Mouse (Mus musculus) neural tube, embryonic 12.5 days (tissue): ENCODE data around the gene Ghrhr. TPM values are rescaled to one million over a fixed set of nuclear protein-coding genes. Genes with fewer than 3 reads are reported as not detected.

ENCODE experiments used
- ATAC-seq: fragments of 200-750 bp; cut with Nextera tagmentation; 2 replicates; pipeline ENCODE4 v1.8.0; 2017; ENCODE audit warnings: low read depth, mild to moderate bottlenecking, moderate TSS enrichment, moderate library complexity; ENCODE audit not compliant: low FRiP score
- H3K27ac ChIP-seq: fragments of 300-500 bp; sonication (generic); 2 replicates; pipeline ENCODE4 v1.5.1; 2016
- H3K27me3 ChIP-seq: fragments of 300-500 bp; sonication (generic); replicated peaks from 2 replicates; pipeline ENCODE4 v1.6.1; 2016; ENCODE audit warnings: mild to moderate bottlenecking
- H3K36me3 ChIP-seq: fragments of 300-500 bp; sonication (generic); 2 replicates; pipeline ENCODE4 v1.6.1; 2016; ENCODE audit warnings: mild to moderate bottlenecking
- H3K4me1 ChIP-seq: fragments of 300-500 bp; sonication (generic); 2 replicates; pipeline ENCODE4 v1.6.1; 2016
- H3K4me2 ChIP-seq: fragments of 300-500 bp; sonication (generic); replicated peaks from 2 replicates; pipeline ENCODE4 v1.6.1; 2016; ENCODE audit warnings: mild to moderate bottlenecking
- H3K4me3 ChIP-seq: fragments of 300-500 bp; sonication (generic); 2 replicates; pipeline ENCODE4 v1.5.1; 2016
- H3K9ac ChIP-seq: fragments of 300-500 bp; sonication (generic); 2 replicates; pipeline ENCODE4 v1.6.1; 2016; ENCODE audit warnings: mild to moderate bottlenecking
- H3K9me3 ChIP-seq: fragments of 300-500 bp; sonication (generic); 2 replicates; pipeline ENCODE4 v1.6.1; 2016; ENCODE audit warnings: mild to moderate bottlenecking
- WGBS: fragments of 180-500 bp; shearing (Covaris S2); methylation state at CpG from one replicate; pipeline ENCODE4 v1.1.7; 2016; 5-methylcytosine and 5-hydroxymethylcytosine counted together
- polyA plus RNA-seq: library from polyadenylated mRNA; unstranded; fragments of >200 nt; fragmentation: Nextera tagmentation; extraction: Ambion mirVana; gene quantifications from 2 replicates; pipeline ENCODE4 v1.2.1, GENCODE M21; 2016

Gene Ghrhr
- polyA plus RNA-seq, 1 experiment from 2014 or later: not detected

DNA sequence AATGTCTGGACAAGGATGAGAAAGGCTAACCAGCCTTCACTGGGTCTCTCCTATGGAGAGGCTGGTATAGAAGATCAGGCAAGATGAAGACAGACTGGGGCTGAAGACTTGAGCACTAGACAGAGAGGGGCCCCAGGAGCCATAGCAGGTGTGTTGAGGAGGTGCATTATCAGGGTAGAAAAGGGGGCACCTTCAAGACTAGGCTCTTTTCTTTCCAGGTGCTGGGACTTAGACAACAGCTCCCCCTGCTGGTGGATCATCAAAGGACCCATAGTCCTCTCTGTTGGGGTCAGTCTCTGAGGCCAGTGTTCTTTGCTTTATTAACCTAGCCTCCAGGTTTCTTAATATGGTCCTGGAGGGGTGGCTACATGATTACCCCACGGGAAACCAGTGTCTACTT lies 7.8 kb downstream of the Ghrhr start:
- Histone ChIP-seq H3K4me2 (no peak overlapping the region), H3K4me1 (peaks cover 11% of the 10 kb centered on the region), H3K27me3 (no peaks in the 10 kb centered on the region; the same call in 1 of the 2 replicates), H3K4me3 (no peak overlapping the region), H3K9me3 (no peaks in the 10 kb centered on the region), H3K27ac (no peak overlapping the region), H3K9ac (no peak overlapping the region), H3K36me3 (no peaks in the 10 kb centered on the region)
- ATAC-seq: no peak
- WGBS: 23% methylated on average over 1 of the region's 1 CpGs

DNA sequence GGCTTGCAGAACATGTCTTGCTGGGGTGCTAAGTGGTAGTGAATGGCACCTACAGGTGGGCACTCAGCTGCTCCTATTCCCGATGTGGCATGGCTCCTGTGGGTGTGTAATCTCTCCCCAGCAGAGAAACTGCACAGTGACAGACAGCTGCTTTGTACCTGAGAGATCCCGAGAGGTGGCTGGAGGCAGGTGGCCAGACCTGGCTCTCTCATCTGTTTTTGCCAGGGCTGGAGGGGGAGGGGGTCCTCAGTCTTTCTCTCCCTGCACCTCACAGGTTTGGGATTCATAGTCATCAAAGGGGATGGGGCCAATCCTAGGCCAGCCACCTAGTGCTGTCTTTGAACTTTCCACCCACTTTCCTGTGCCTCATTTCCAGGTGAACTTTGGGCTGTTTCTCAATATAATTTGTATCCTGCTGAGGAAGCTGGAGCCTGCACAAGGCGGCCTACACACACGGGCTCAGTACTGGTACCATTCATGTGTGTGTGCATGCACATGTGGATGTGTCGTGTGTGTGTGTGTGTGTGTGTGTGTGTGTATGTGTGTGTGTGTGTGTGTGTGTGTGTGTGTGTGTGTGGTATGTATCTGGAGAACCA lies 8.4 kb downstream of the Ghrhr start:
- no peaks in the 10 kb centered on the region for H3K36me3 ChIP-seq
- H3K4me3 ChIP-seq: no peak overlapping the region
- H3K4me2 ChIP-seq: no peak overlapping the region
- H3K9ac ChIP-seq: no peak overlapping the region
- H3K9me3 ChIP-seq: no peaks in the 10 kb centered on the region
- 75% methylated on average over 5 of the region's 5 CpGs for WGBS
- no peaks in the 10 kb centered on the region; the same call in 1 of the 2 replicates for H3K27me3 ChIP-seq
- ATAC-seq: no peak
- H3K27ac ChIP-seq: no peak overlapping the region
- peaks cover 14% of the 10 kb centered on the region for H3K4me1 ChIP-seq

- WGBS: 38% methylated on average over 12 of the region's 12 CpGs
Measured at GRCm38 (mm10) chr6:55388546-55389169, 12.6 kb downstream of the Ghrhr start.

GRCm38 (mm10) chr6:55389321-55389720 lies 13.2 kb downstream of the Ghrhr start:
- Histone ChIP-seq H3K9ac (no peak overlapping the region), H3K4me2 (no peak overlapping the region), H3K27ac (0 out of 2 replicates have a peak overlapping the region, but pooled peaks have one; percentile 27), H3K36me3 (no peaks in the 10 kb centered on the region), H3K9me3 (no peaks in the 10 kb centered on the region), H3K27me3 (no peaks in the 10 kb centered on the region), H3K4me1 (peaks cover 37% of the 10 kb centered on the region), H3K4me3 (no peak overlapping the region)
- 69% methylated on average over 5 of the region's 5 CpGs for WGBS
- no peak for ATAC-seq

More at GRCm38 (mm10) chr6:55388546-55389169, 12.6 kb downstream of the Ghrhr start:
- H3K36me3 ChIP-seq: no peaks in the 10 kb centered on the region
- no peaks in the 10 kb centered on the region for H3K9me3 ChIP-seq
- ATAC-seq: peak; percentile 34; the same call in 1 of the 2 replicates
- no peaks in the 10 kb centered on the region for H3K27me3 ChIP-seq
- peaks cover 37% of the 10 kb centered on the region for H3K4me1 ChIP-seq
- H3K27ac ChIP-seq: peak overlapping the region; percentile 47
- no peak overlapping the region for H3K4me3 ChIP-seq
- no peak overlapping the region for H3K4me2 ChIP-seq
- H3K9ac ChIP-seq: no peak overlapping the region

- 12% methylated on average over 4 of the region's 4 CpGs for whole genome bisulfite sequencing
- no peaks in the 10 kb centered on the region for H3K36me3 ChIP-seq
- H3K9me3 ChIP-seq: no peaks in the 10 kb centered on the region
- no peak overlapping the region for H3K9ac ChIP-seq
- H3K4me2 ChIP-seq: peak overlapping the region; percentile 2; the same call in 1 of the 2 replicates
- H3K27me3 ChIP-seq: no peaks in the 10 kb centered on the region
- peak; percentile 51; the same call in 1 of the 2 replicates for ATAC-seq
- H3K4me3 ChIP-seq: no peak overlapping the region
- no peak overlapping the region for H3K27ac ChIP-seq
- peaks cover 43% of the 10 kb centered on the region for H3K4me1 ChIP-seq
Measured at GRCm38 (mm10) chr6:55391814-55392213, 15.7 kb downstream of the Ghrhr start.

DNA sequence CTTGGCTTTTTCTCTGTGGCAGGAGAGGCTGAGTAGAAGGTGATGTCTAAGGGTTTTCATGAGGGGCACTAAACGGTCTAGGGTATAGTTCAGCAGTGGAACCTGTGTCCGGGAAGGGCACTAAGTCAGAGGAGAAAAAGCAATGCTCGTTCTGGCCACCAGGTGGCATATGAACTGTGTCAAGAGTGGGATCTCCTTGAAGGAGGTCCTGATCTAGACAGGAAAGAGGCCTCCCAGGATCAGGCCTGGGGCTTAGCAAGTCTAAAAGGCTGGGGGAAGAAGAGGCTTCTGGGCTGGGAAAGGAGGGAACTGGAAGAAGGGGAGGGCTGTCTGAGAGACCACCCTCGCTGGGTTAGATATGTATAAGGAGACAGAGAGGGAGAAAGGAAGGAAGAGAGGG lies 16.4 kb downstream of the Ghrhr start:
- H3K4me3 ChIP-seq: no peak overlapping the region
- no peaks in the 10 kb centered on the region for H3K9me3 ChIP-seq
- no peaks in the 10 kb centered on the region for H3K36me3 ChIP-seq
- H3K9ac ChIP-seq: no peak overlapping the region
- H3K4me1 ChIP-seq: peaks cover 47% of the 10 kb centered on the region
- H3K4me2 ChIP-seq: no peak overlapping the region
- H3K27ac ChIP-seq: no peak overlapping the region
- WGBS: 11% methylated on average over 4 of the region's 4 CpGs
- no peaks in the 10 kb centered on the region for H3K27me3 ChIP-seq
- peak; percentile 44 for ATAC-seq

DNA sequence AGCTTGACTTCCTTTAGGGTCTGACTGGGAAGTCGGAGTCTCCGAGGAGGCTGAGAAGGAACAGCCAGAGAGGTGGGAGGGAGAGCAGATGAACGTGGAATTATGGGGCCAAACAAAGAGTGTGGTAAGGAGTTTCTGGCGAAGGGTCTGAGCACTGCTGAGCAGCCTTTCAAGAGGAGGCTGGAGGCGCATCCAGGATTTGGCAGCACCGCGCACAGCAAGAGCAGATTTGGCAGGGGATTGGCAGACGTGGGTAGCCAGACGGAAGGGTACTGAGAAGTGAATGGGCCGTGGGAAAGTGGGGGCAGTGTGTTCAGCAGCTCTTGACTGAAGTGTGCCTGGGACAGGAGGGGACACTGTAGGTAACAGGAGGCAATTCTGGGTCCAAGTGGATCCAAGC lies 18.8 kb downstream of the Ghrhr start:
- no peaks in the 10 kb centered on the region for H3K27me3 ChIP-seq
- H3K9ac ChIP-seq: no peak overlapping the region
- 86% methylated on average over 10 of the region's 10 CpGs for WGBS
- H3K4me1 ChIP-seq: peaks cover 36% of the 10 kb centered on the region
- ATAC-seq: no peak
- H3K4me3 ChIP-seq: no peak overlapping the region
- H3K4me2 ChIP-seq: no peak overlapping the region
- H3K27ac ChIP-seq: no peak overlapping the region
- no peaks in the 10 kb centered on the region for H3K9me3 ChIP-seq
- H3K36me3 ChIP-seq: no peaks in the 10 kb centered on the region

- no peak overlapping the region for H3K4me3 ChIP-seq
- H3K27ac ChIP-seq: no peak overlapping the region
- peaks cover 36% of the 10 kb centered on the region for H3K4me1 ChIP-seq
- H3K9me3 ChIP-seq: no peaks in the 10 kb centered on the region
- no peak for ATAC-seq
- no peak overlapping the region for H3K4me2 ChIP-seq
- WGBS: 66% methylated on average over 3 of the region's 3 CpGs
- no peak overlapping the region for H3K9ac ChIP-seq
- H3K36me3 ChIP-seq: no peaks in the 10 kb centered on the region
- no peaks in the 10 kb centered on the region for H3K27me3 ChIP-seq
Measured at GRCm38 (mm10) chr6:55396176-55396575, 20.1 kb downstream of the Ghrhr start.

- no peaks in the 10 kb centered on the region for H3K9me3 ChIP-seq
- no peak overlapping the region for H3K4me2 ChIP-seq
- no peak overlapping the region for H3K27ac ChIP-seq
- no peaks in the 10 kb centered on the region for H3K36me3 ChIP-seq
- no peak overlapping the region for H3K4me3 ChIP-seq
- peak; percentile 64 for ATAC-seq
- H3K27me3 ChIP-seq: no peaks in the 10 kb centered on the region
- 62% methylated on average over 11 of the region's 11 CpGs for WGBS
- no peak overlapping the region for H3K9ac ChIP-seq
- H3K4me1 ChIP-seq: peaks cover 31% of the 10 kb centered on the region
Measured at GRCm38 (mm10) chr6:55396622-55397041, 20.5 kb downstream of the Ghrhr start.

- no peak overlapping the region for H3K27ac ChIP-seq
- H3K4me1 ChIP-seq: peaks cover 13% of the 10 kb centered on the region
- H3K4me2 ChIP-seq: no peak overlapping the region
- H3K9ac ChIP-seq: no peak overlapping the region
- H3K27me3 ChIP-seq: no peaks in the 10 kb centered on the region
- ATAC-seq: no peak
- WGBS: 68% methylated on average over 9 of the region's 9 CpGs
- H3K4me3 ChIP-seq: no peak overlapping the region
- no peaks in the 10 kb centered on the region for H3K36me3 ChIP-seq
- H3K9me3 ChIP-seq: no peaks in the 10 kb centered on the region
Measured at GRCm38 (mm10) chr6:55398869-55399628, 23.0 kb downstream of the Ghrhr start.

- no peak overlapping the region for H3K27ac ChIP-seq
- 78% methylated on average over 5 of the region's 5 CpGs for WGBS
- no peak overlapping the region for H3K4me2 ChIP-seq
- H3K9ac ChIP-seq: no peak overlapping the region
- H3K4me1 ChIP-seq: peaks cover 13% of the 10 kb centered on the region
- no peak overlapping the region for H3K4me3 ChIP-seq
- H3K36me3 ChIP-seq: no peaks in the 10 kb centered on the region
- ATAC-seq: no peak
- H3K27me3 ChIP-seq: no peaks in the 10 kb centered on the region
- no peaks in the 10 kb centered on the region for H3K9me3 ChIP-seq
Measured at GRCm38 (mm10) chr6:55399910-55400309, 23.8 kb downstream of the Ghrhr start.

- no peak overlapping the region for H3K27ac ChIP-seq
- H3K4me2 ChIP-seq: no peak overlapping the region
- no peak overlapping the region for H3K4me3 ChIP-seq
- peaks cover 3% of the 10 kb centered on the region; the same call in 1 of the 2 replicates for H3K4me1 ChIP-seq
- ATAC-seq: no peak
- no peaks in the 10 kb centered on the region for H3K9me3 ChIP-seq
- H3K36me3 ChIP-seq: no peaks in the 10 kb centered on the region
- no peaks in the 10 kb centered on the region for H3K27me3 ChIP-seq
- H3K9ac ChIP-seq: no peak overlapping the region
- WGBS: 77% methylated on average over 9 of the region's 9 CpGs
Measured at GRCm38 (mm10) chr6:55402041-55402776, 26.1 kb downstream of the Ghrhr start.
